Mouse (Mus musculus) kidney, adult 11 months (tissue): ENCODE measurements around the gene Paqr7.
A peak's percentile ranks its signal among the peaks of the same experiment; 100 is the strongest.

Experiments used
- DNase-seq: peaks from one replicate; pipeline ENCODE4 v3.0.0; 2022

The Paqr7 gene

DNA sequence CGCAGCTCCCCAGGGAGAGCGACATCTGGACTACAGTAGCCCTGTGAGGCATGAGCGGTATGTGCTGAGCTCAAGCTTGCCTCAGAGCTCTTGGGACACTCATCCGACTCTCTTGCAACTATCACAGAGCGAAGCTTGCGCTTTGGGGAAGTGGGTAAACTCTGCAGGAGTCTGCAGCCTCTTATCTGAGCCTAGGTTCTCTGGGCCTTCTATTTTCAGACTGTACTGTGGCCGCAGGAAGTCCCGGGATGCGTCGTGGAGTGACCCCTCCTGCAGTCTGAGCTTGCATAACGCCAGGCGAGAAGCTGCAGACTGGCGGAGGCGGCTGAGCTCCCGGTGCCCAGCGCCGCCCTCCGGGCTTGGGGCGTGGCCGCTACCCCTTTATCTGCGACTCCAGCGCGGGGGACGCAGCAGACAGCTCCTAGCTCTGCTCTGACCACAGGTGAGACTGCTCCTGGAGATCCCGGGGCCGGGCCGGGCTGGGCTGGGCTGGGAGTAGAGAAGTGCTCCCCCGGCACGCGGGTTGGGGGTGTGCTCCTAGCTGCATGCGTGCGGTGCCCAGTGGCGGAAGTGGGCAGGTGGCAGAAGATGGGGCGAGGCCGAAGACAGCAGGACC lies at the start of gene Paqr7:
TSS of gene Paqr7 (plus strand) at position 103 of the 616 bp plus-strand sequence.
- DNase-seq: peak; percentile 84

DNA sequence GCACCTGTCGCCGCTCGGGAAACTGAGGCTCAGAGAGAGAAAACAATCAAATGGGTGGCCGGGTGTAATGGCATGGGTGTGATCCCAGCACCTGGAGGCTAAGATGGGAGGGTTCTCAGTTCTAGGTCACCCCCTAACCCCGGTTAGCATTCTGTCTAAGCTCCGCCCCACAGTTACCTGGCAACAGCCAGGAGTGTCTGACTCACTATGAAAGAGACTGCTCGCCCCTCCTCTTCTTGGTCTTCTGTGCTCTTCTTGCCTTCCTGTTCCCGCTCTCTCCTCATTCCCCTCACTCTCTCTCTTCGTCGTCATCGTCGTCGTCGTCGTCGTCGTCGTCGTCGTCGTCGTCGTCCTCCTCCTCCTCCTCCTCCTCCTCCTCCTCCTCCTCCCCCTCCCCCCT lies 48.5 kb upstream of the Paqr7 start:
- no peak for DNase-seq

- peak; percentile 27 for DNase-seq
Observed at GRCm38 (mm10) chr4:134449595-134450391, 46.7 kb upstream of the Paqr7 start.

DNA sequence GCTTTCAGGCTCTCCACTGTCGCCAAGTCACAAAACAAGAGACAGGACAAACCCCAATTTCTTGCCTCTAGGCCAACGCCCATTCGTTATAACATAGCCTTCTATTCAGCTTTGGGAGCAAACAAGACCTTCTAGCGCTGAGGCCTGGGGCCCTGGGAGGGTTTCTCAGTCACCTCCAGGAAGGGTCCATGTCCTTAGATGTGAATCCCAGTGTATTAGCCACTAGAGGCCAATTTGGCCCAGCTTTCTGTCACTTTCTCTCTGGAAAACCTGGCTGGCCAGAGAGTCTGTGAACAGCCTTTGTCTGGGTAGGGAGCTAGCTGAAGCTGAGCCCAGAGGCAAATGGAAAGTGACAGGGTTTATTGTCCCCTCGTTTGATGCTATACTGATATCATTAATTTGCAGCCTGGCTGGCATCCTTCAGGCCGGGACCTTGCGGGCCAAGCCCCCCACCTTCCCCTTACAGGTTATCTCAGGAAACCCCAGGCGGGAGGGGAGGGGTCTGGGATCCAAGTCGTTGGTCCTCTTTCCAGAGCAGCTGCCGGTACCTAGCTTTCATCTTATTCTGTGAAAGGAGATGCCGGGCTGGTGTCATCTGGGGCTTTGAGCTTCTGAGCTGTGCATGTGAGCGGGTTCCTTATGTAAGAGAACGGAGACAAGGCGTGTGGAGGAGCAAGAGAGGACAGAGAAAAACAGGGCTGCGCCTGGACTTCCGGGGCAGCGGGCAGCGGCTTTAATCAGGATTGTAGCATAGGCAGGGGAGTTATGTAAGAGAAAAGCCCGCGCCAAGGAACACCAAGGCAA lies 45.9 kb upstream of the Paqr7 start:
- DNase-seq: peak; percentile 82

DNA sequence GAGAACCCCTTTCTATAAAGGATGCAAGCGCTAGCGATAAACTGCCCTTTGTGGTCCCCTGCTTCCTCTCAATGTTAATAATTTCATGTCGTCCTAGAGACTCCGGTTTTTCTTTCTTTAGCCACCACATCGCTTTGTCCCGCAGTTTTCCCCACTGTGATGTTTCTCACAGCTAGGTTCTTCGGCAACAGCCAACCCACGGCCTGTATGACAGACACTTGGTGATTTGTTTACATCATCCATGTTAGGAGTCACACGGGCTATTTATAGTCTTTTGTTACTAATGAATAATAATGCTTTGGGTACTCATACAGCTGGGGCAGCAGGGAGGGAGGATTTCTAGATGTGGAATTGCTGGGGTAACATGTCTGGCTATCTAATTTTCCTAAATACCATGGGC lies 45.0 kb upstream of the Paqr7 start:
- no peak for DNase-seq

DNA sequence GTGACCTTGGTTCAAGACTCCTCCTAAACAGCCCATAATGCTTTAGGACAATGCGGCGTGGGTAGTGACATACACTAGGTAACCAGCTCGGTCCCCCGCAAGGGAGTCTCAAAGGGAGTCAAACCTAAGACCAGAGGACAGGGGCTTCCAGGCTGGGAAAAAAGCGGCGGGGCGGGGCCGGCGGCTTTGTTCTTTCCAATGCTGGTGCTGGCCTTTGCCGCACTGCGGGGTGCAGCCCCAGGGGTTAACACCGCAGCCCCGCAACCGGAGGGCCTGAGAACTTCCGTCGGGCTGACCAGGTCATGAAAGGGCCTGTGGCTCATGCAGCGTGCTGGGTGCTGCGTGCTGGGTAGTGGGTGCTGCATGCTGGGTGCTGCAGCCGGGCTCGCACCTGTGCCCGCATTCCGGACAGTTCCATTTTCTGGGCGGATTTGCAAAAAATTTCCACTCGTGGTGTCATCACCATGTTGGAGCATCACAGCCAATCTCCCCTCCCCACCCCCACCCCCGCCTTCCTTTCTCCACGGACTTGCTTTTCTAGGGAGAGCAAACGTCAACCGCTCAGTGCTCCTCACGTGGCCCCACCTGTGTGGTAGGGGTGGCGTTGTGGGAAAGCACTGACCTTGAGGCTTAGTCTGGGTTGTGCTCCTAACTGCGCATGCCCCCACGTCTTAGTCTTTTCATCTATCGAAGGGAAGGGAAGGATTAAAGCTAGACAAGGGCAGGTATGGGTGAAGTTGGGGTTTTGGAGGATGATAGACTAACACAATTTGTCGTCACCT lies 42.7 kb upstream of the Paqr7 start:
- DNase-seq: peak; percentile 54

DNA sequence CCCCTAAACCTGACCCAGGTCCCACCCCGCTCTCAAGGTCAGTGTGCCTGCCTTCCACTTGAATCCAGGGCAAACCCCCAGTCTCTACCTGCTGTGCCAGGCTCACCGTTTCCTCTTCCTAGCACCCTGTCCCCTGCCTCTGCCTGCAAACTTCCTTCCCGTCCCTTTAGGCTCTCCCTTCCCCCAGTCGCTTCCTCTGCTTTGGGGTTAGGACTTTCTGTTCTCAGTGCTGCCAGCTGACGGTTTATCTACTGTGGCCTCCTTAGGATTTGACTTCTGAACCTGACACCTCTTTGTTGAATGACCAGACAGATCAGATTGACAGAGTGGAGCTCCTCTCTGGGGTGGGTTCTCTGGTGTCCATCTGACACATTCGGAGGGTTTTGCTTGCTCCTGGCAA lies 41.2 kb upstream of the Paqr7 start:
- DNase-seq: peak; percentile 46

DNA sequence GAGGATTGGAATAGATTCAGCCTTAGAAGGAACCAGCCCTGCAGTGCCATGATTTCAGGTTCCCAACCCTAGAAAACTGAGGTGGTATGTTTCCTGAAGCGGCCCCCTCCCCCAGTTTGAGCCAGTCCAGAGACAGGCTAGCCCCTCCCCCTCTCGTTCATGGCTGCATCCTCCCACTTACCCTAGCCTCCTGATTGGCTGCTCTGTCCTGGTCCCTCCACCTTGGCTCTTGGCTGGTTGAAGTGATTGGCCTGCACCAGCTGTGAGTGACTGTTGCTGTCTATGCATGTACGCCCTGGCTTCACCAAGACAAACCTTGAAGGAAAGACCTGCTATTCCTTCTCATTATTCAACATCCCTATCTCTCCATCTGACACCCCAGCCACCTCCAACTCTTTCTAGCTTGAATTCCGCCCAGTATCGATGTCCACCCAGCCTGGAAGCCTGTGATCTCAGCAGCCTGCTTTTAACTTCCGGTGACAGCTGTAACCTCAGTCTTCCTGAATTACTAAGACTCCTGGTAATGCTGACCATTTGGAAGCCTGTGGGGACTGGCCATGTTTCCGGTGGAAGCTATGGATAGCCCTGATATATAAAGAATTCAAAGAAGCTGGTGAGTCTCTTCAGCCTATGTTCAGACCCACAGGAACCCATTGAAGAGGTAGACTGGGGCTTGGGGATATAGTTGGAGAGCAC lies 39.2 kb upstream of the Paqr7 start:
- DNase-seq: no peak

GRCm38 (mm10) chr4:134458856-134459255 lies 37.6 kb upstream of the Paqr7 start:
- no peak for DNase-seq

DNA sequence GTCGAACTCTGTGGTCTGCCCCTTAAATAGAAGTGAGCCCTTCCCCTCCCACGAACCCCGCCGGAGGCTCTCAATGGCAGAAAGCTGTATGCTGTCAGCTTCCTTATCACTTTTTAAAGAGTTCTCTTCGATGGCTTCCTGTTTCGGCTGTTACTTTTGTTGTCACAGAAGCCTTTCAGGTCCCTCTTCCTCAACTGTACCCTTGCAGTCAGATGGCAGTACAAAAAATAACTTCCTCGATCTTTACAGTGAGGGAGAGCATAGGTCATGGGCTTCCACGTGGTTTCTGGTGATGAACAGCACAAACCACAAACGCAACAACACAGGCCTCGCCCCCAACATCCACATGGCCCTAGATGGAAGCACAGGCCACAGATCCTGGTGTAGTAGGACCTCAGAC lies 36.2 kb upstream of the Paqr7 start:
- DNase-seq: no peak

- DNase-seq: no peak
Observed at GRCm38 (mm10) chr4:134461252-134461651, 35.2 kb upstream of the Paqr7 start.

GRCm38 (mm10) chr4:134465789-134466188 lies 30.7 kb upstream of the Paqr7 start:
- DNase-seq: no peak

GRCm38 (mm10) chr4:134466381-134467262 lies 29.9 kb upstream of the Paqr7 start:
- DNase-seq: no peak

DNA sequence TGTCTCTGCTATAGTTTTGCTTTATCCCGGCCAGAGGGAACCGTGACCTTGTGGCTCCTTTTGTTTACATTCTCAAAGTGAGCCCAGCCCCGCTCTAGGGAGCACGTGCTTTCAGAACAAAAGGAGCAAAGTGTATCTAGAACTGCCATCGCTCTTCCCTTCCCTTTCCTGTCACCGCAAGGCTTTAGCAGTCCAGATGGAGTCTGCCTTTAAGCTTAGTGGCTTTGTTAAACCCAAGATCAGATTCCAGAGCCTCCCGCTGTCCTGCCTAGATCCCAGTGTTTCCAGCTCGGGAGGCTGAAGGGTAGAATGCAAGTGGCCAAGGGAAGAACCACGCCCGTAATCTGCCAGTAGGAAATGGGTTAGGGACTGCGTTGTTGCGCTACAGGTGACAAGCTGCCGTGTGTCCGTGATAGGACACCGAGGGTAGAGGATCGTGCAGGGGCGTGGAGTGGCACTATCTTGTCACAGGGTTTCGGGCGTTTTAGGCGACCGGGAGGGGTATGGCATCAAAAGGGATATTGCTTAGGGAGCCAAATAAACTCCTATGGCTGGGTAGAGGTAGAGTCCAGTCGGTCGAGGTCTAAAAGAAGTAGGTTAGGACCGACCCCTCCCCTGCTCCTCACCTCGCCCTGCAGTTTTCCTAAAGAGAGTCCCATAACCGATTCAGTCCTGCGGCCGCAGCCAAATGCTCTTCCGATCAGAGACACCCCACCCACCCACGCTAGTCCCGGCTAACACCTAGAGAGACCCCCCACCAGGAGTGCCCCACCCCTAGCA lies 28.9 kb upstream of the Paqr7 start:
- no peak for DNase-seq

DNA sequence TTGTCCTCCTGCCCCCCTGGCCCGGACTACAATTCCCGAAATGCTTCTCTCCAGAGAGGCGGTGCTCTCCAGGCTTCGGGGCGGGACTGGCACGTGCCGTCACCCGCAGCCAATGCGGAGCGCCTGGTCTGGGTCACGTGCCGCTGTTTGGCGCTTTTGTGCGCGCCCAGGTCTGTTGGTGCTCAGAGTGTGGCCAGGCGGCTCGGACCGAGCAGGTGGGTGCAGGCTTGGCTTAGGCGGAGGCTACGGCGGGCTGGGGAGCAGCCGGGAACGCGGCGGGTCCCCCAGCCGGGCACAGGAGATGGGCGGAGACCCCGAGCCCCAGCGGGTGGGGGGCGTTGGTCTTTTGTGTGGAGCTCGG lies 28.3 kb upstream of the Paqr7 start, which contains the start of gene Stmn1:
TSS of gene Stmn1 (plus strand) at position 106 of the 361 bp plus-strand sequence.
- peak; percentile 94 for DNase-seq

GRCm38 (mm10) chr4:134468578-134469266 lies 27.8 kb upstream of the Paqr7 start:
- DNase-seq: peak; percentile 88

GRCm38 (mm10) chr4:134469341-134469796 lies 27.1 kb upstream of the Paqr7 start:
- DNase-seq: no peak

DNA sequence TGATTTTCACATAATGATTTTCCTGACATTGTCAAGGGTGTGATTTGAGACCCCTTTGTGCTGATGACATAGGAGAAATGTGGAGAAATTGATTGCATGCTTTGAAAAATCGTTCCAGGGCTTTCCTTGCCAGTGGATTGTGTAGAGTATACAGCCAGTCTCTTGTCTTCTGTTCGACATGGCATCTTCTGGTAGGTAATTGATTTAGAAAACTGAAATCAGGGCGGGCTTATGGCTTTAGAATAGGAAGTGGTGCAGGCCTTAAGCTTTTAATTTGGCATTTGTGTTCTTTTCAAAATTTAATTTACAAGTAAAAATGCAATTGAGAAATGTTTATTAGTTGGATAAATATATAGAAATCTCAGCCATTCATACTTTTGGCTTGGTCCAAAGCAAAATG lies 26.5 kb upstream of the Paqr7 start:
- no peak for DNase-seq

DNA sequence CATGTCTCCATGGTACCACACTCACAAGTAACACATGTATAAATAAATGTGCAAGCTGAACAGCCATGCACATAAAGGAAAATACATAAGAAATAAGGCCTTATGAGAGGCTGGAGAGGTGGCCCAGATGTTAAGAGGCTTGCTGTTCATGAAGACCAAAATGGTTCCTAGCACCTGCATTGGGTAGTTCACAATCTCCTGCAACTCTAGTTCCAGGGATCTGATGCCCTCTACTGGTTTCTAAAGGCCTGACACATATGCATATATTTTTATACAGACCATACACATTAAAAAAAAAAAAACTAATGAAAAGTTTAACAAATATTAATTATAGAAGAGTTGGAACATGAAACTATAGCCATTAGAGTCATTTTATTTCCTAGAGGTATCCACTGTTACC lies 25.0 kb upstream of the Paqr7 start:
- DNase-seq: no peak

GRCm38 (mm10) chr4:134473764-134474163 lies 22.7 kb upstream of the Paqr7 start:
- DNase-seq: no peak
